Mouse (Mus musculus) cerebellum, adult 2 months (tissue): ENCODE results near the gene Btbd10.

Source experiments
- CTCF ChIP-seq: fragments of 200-500 bp; IDR thresholded peaks from 2 replicates; pipeline ENCODE4 v1.5.1; 2011; ENCODE audit warnings: low read depth, mild to moderate bottlenecking, control low read depth, low read length, moderate library complexity, borderline replicate concordance; ENCODE audit not compliant: insufficient read depth
- POLR2A ChIP-seq: fragments of 200-500 bp; IDR thresholded peaks from 2 replicates; pipeline ENCODE4 v1.6.1; 2011; ENCODE audit warnings: low read length, control low read depth, borderline replicate concordance; ENCODE audit not compliant: insufficient read depth

DNA sequence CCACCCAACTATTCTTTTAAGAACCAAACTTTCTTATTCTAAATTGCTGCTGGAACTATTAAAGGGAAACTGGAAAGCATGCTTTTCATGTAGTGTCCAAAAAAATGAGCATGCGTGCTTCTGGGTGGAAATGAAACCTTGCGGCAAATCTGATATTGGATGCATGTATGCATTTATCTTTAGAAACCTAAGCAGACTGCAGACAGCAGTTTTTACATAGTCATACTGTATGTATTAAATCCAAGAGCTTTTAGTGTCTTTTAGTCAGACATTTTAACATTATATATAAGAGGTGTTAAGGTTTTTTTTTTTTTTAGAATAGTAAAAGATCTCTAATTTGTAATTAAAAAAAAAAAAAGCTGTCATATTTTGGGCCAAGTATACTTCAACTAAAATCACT is 21.5 kb downstream of the Btbd10 start:
- TF ChIP-seq CTCF, result no peak
- no peak for TF ChIP-seq POLR2A
